Mouse (Mus musculus) intestine, postnatal 0 days (tissue): Measurements from ENCODE around the gene Dnajc7. TPM values are rescaled to one million over a fixed set of nuclear protein-coding genes. Genes with fewer than 3 reads are reported as not detected.

ENCODE experiments used
- ATAC-seq: fragments of 200-750 bp; cut with Nextera tagmentation; 2 replicates; pipeline ENCODE4 v1.8.0; 2017; ENCODE audit warnings: mild to moderate bottlenecking, moderate TSS enrichment, moderate library complexity
- H3K27ac ChIP-seq: fragments of 300-500 bp; sonication (generic); 2 replicates; pipeline ENCODE4 v1.5.1; 2014; ENCODE audit warnings: mild to moderate bottlenecking, low read depth, low read length, moderate library complexity
- H3K27me3 ChIP-seq: fragments of 300-500 bp; sonication (generic); replicated peaks from 2 replicates; pipeline ENCODE4 v1.6.1; 2014; ENCODE audit warnings: low read length, mixed read lengths; ENCODE audit not compliant: control insufficient read depth, insufficient read depth
- H3K36me3 ChIP-seq: fragments of 300-500 bp; sonication (generic); 2 replicates; pipeline ENCODE4 v1.6.1; 2014; ENCODE audit warnings: mild to moderate bottlenecking, moderate library complexity; ENCODE audit not compliant: control insufficient read depth, insufficient read depth
- H3K4me1 ChIP-seq: fragments of 300-500 bp; sonication (generic); replicated peaks from 2 replicates; pipeline ENCODE4 v1.6.1; 2014; ENCODE audit warnings: antibody characterized with exemption, low read length, mixed read lengths; ENCODE audit not compliant: control insufficient read depth, insufficient read depth
- H3K4me2 ChIP-seq: fragments of 300-500 bp; sonication (generic); replicated peaks from 2 replicates; pipeline ENCODE4 v1.6.1; 2014; ENCODE audit warnings: low read depth, mild to moderate bottlenecking, moderate library complexity
- H3K4me3 ChIP-seq: fragments of 300-500 bp; sonication (generic); 2 replicates; pipeline ENCODE4 v1.5.1; 2014; ENCODE audit warnings: low read depth, low read length
- H3K9ac ChIP-seq: fragments of 300-500 bp; sonication (generic); 2 replicates; pipeline ENCODE4 v1.6.1; 2014; ENCODE audit warnings: mild to moderate bottlenecking, low read depth, low read length
- H3K9me3 ChIP-seq: fragments of 300-500 bp; sonication (generic); 2 replicates; pipeline ENCODE4 v1.6.1; 2016; ENCODE audit warnings: mixed run types; ENCODE audit not compliant: control insufficient read depth
- CTCF ChIP-seq: sonication (generic); IDR thresholded peaks from 2 replicates; pipeline ENCODE4 v1.5.1; 2016; ENCODE audit warnings: low read depth, mild to moderate bottlenecking, control low read depth, antibody characterized with exemption, moderate library complexity
- WGBS: fragments of 180-500 bp; shearing (Covaris S2); extraction: QIAGEN DNeasy Blood & Tissue Kit; methylation state at CpG from one replicate; pipeline ENCODE4 v1.1.7; 2014; 5-methylcytosine and 5-hydroxymethylcytosine counted together
- polyA plus RNA-seq: library from polyadenylated mRNA; unstranded; fragments of >200 nt; fragmentation: Nextera tagmentation; extraction: Ambion mirVana; gene quantifications from 2 replicates; pipeline ENCODE4 v1.2.1, GENCODE M21; 2015

The Dnajc7 gene
- polyA plus RNA-seq, 1 experiment from 2014 or later: 72.9 TPM

DNA sequence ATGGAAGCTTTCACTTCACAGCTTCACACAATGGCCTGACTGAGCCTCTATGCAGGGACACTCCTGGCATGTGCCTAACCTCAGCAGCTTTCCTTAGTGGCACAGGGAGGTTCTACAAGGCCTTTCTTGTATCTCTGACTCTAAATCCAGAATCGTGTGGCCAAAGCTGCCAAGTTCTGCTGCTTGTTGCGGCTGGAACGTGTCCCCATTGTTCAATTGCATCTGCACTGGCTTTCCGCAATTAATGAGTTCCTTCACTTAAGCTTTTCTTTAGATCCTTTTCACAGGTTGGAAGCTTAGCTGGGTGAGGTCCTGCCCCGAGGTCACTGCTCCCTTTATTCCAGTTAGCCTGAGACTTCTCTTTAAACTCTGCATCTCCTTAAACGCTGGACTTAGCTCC, 86.1 kb downstream of the Dnajc7 start:
- no peak for TF ChIP-seq CTCF

More for the DNA sequence above, 86.1 kb downstream of the Dnajc7 start:
- Histone ChIP-seq H3K27ac (no peak overlapping the region), H3K4me1 (no peaks in the 10 kb centered on the region), H3K4me3 (no peak overlapping the region), H3K4me2 (no peak overlapping the region), H3K36me3 (no peaks in the 10 kb centered on the region), H3K9ac (no peak overlapping the region), H3K27me3 (no peaks in the 10 kb centered on the region), H3K9me3 (no peaks in the 10 kb centered on the region)
- no peak for ATAC-seq
- WGBS: 82% methylated on average over 6 of the region's 6 CpGs

Other genes with a start within 250 kb of the Dnajc7 start
- 102 and 103 TPM in 2 replicates for gene Jup, start 222.4 kb downstream of the Dnajc7 start, polyA plus RNA-seq
- 17.0 and 17.2 TPM in 2 replicates for gene P3h4, start 205.3 kb downstream of the Dnajc7 start, polyA plus RNA-seq
- 31.7 and 37.0 TPM in 2 replicates for gene Fkbp10, start 204.5 kb downstream of the Dnajc7 start, polyA plus RNA-seq
- gene Nt5c3b, start 178.4 kb downstream of the Dnajc7 start, polyA plus RNA-seq: 31.6 and 33.0 TPM in 2 replicates
- gene Klhl10, start 178.3 kb downstream of the Dnajc7 start, polyA plus RNA-seq: 0.13 and 0.14 TPM in 2 replicates
- 1.8 and 1.9 TPM in 2 replicates for gene Klhl11, start 147.4 kb downstream of the Dnajc7 start, polyA plus RNA-seq
- gene Acly, start 92.2 kb downstream of the Dnajc7 start, polyA plus RNA-seq: 29.3 and 29.5 TPM in 2 replicates
- 0.18 and 0.22 TPM in 2 replicates for gene Ttc25, start 74.6 kb downstream of the Dnajc7 start, polyA plus RNA-seq
- gene Cnp, start 45.3 kb downstream of the Dnajc7 start, polyA plus RNA-seq: 15.6 and 16.3 TPM in 2 replicates
- 52.2 and 55.7 TPM in 2 replicates for gene Nkiras2, start 924 bp downstream of the Dnajc7 start, polyA plus RNA-seq
- 0.09 and 0.20 TPM in 2 replicates for gene Zfp385c, start 72.3 kb upstream of the Dnajc7 start, polyA plus RNA-seq
- 9.8 and 10.0 TPM in 2 replicates for gene Dhx58, start 84.1 kb upstream of the Dnajc7 start, polyA plus RNA-seq
- gene Kat2a, start 92.3 kb upstream of the Dnajc7 start, polyA plus RNA-seq: 11.8 and 12.3 TPM in 2 replicates
- 0.44 and 0.65 TPM in 2 replicates for gene Hspb9, start 93.7 kb upstream of the Dnajc7 start, polyA plus RNA-seq
- 62.2 and 62.7 TPM in 2 replicates for gene Rab5c, start 118.0 kb upstream of the Dnajc7 start, polyA plus RNA-seq
- 0.04 and 0.12 TPM in 2 replicates for gene Kcnh4, start 139.8 kb upstream of the Dnajc7 start, polyA plus RNA-seq
- gene Hcrt, start 142.8 kb upstream of the Dnajc7 start, polyA plus RNA-seq: not detected in 2 replicates
- gene Ghdc, start 150.8 kb upstream of the Dnajc7 start, polyA plus RNA-seq: 5.2 and 5.5 TPM in 2 replicates
- 13.0 and 13.3 TPM in 2 replicates for gene Stat5b, start 230.6 kb upstream of the Dnajc7 start, polyA plus RNA-seq
- 4.8 TPM in 2 replicates for gene Stat5a, start 239.2 kb upstream of the Dnajc7 start, polyA plus RNA-seq